In genomic region chr10:117049253-117049652, GRCm38 (mm10) we compare ENCODE assay signal across 31 mouse cellular contexts. TPM values are rescaled to one million over a fixed set of nuclear protein-coding genes. Genes with fewer than 3 reads are reported as not detected.
A peak's percentile ranks its signal among the peaks of the same experiment; 100 is the strongest.
DNase-seq lines count a peak whose midpoint lies in the region; ATAC-seq lines count a peak whose summit lies in the region.
"Had no signal": no experiment of that assay in that cellular context is flagged by ENCODE, and none has a peak within 500 bp of the region (broad histone marks: within the 10 kb centered on the region; RNA-seq: fewer than 3 reads in every experiment).

No protein-coding gene starts in this region.

- no peaks in the 10 kb centered on the region for H3K27me3 ChIP-seq in heart, embryonic 10.5 days (ENCODE audit: insufficient read depth, poor library complexity, severe bottlenecking)
- H3K27me3 ChIP-seq in heart, embryonic 13.5 days (replicated peaks), result 0 out of 2 replicates have a peak, but pooled peaks cover 3% of the 10 kb centered on the region
- H3K27me3 ChIP-seq in heart, embryonic 16.5 days (ENCODE audit: control insufficient read depth, insufficient read depth, low read length), result no peaks in the 10 kb centered on the region
- H3K27me3 ChIP-seq: forebrain, embryonic 12.5 days; forebrain, embryonic 15.5 days; hindbrain, embryonic 13.5 days; intestine, embryonic 15.5 days had no signal

- H3K4me1 ChIP-seq in heart, embryonic 10.5 days, result peaks cover 26% of the 10 kb centered on the region
- peaks cover 40% of the 10 kb centered on the region for H3K4me1 ChIP-seq in heart, embryonic 13.5 days
- peaks cover 14% of the 10 kb centered on the region for H3K4me1 ChIP-seq in heart, embryonic 16.5 days (ENCODE audit: control insufficient read depth, insufficient read depth, low read length)
- H3K4me1 ChIP-seq: forebrain, embryonic 15.5 days had no signal

- no peaks in the 10 kb centered on the region for H3K9me3 ChIP-seq in heart, embryonic 10.5 days
- H3K9me3 ChIP-seq in heart, embryonic 13.5 days, result no peaks in the 10 kb centered on the region
- no peaks in the 10 kb centered on the region for H3K9me3 ChIP-seq in heart, embryonic 16.5 days (replicated peaks; ENCODE audit: control insufficient read depth, low read length)
- H3K9me3 ChIP-seq: embryonic facial prominence, embryonic 12.5 days; forebrain, embryonic 12.5 days; forebrain, embryonic 15.5 days; hindbrain, embryonic 10.5 days; hindbrain, embryonic 13.5 days; intestine, embryonic 15.5 days; kidney, embryonic 15.5 days had no signal

- intact Hi-C loops in heart, postnatal 36 days (cut with DNase I), result no loop called here

- peak overlapping the region; percentile 68; the same call in 1 of the 2 replicates for H3K4me3 ChIP-seq in heart, embryonic 10.5 days
- peak overlapping the region; percentile 73 for H3K4me3 ChIP-seq in heart, embryonic 13.5 days
- peak overlapping the region; percentile 65 for H3K4me3 ChIP-seq in heart, embryonic 16.5 days (ENCODE audit: low read length)
- H3K4me3 ChIP-seq: embryonic facial prominence, embryonic 12.5 days; erythroblast, embryonic 14.5 days; forebrain, embryonic 12.5 days; forebrain, embryonic 15.5 days; hindbrain, embryonic 10.5 days; hindbrain, embryonic 13.5 days; intestine, embryonic 15.5 days; kidney, embryonic 15.5 days had no signal

- WGBS in heart, embryonic 10.5 days, result 74% methylated on average over 4 of the region's 4 CpGs
- 67% methylated on average over 4 of the region's 4 CpGs for WGBS in heart, embryonic 13.5 days
- 71% methylated on average over 4 of the region's 4 CpGs for WGBS in heart, embryonic 16.5 days

- H3K27ac ChIP-seq in heart, embryonic 10.5 days, result no peak overlapping the region
- peak overlapping the region; percentile 48 for H3K27ac ChIP-seq in heart, embryonic 13.5 days (replicated peaks)
- peak overlapping the region; percentile 41; the same call in 1 of the 2 replicates for H3K27ac ChIP-seq in heart, embryonic 16.5 days (ENCODE audit: low read length)
- H3K27ac ChIP-seq: embryonic facial prominence, embryonic 12.5 days; forebrain, embryonic 12.5 days; forebrain, embryonic 15.5 days; hindbrain, embryonic 10.5 days; hindbrain, embryonic 13.5 days; intestine, embryonic 15.5 days; kidney, embryonic 15.5 days had no signal

- peak overlapping the region; percentile 96 for H3K9ac ChIP-seq in heart, embryonic 13.5 days
- peak overlapping the region; percentile 82; the same call in 1 of the 2 replicates for H3K9ac ChIP-seq in heart, embryonic 16.5 days (ENCODE audit: low read length)
- H3K9ac ChIP-seq: embryonic facial prominence, embryonic 12.5 days; forebrain, embryonic 12.5 days; forebrain, embryonic 15.5 days; hindbrain, embryonic 13.5 days; intestine, embryonic 15.5 days; kidney, embryonic 15.5 days had no signal

- DNase-seq in heart, embryonic 10.5 days (ENCODE audit: low spot score), result no peak
- no peak for DNase-seq in heart, postnatal 4 days
- no peak for DNase-seq in heart, postnatal 36 days
- DNase-seq in heart, adult 8-10 months (ENCODE audit: low spot score), result no peak
- DNase-seq in frontal cortex, postnatal 10 days (ENCODE audit: low spot score in 2 of 2), result no peak
- DNase-seq: cerebellum, adult 18-20 months; cerebellum, adult 9-10 months; cerebellum, postnatal 14 days; gastrocnemius, postnatal 10 days; gastrocnemius, postnatal 36 days; kidney, adult 11 months; kidney, adult 8-10 months; kidney, postnatal 10 days had no signal

- no peak for ATAC-seq in heart, embryonic 13.5 days (ENCODE audit: extremely low read depth, insufficient number of reproducible peaks, low FRiP score, low TSS enrichment)
- no peak for ATAC-seq in heart, embryonic 16.5 days (replicated peaks; ENCODE audit: extremely low read depth, insufficient read depth, low FRiP score)
- ATAC-seq: activated CD4-positive, CD25-positive, alpha-beta regulatory T cell, adult 4 months; CD4-positive, CD25-positive, alpha-beta regulatory T cell, adult 4 months; forebrain, embryonic 15.5 days; hindbrain, embryonic 16.5 days; intestine, embryonic 15.5 days had no signal

- peak overlapping the region; percentile 66 for H3K4me2 ChIP-seq in heart, embryonic 13.5 days
- H3K4me2 ChIP-seq in heart, embryonic 16.5 days (ENCODE audit: low read depth, low read length), result peak overlapping the region; percentile 62
- H3K4me2 ChIP-seq: embryonic facial prominence, embryonic 12.5 days; forebrain, embryonic 12.5 days; forebrain, embryonic 15.5 days; hindbrain, embryonic 13.5 days; intestine, embryonic 15.5 days; kidney, embryonic 15.5 days had no signal

- H3K36me3 ChIP-seq in heart, embryonic 10.5 days, result peaks cover 63% of the 10 kb centered on the region
- H3K36me3 ChIP-seq in heart, embryonic 13.5 days, result peaks cover 66% of the 10 kb centered on the region
- peaks cover 32% of the 10 kb centered on the region for H3K36me3 ChIP-seq in heart, embryonic 16.5 days (ENCODE audit: control insufficient read depth, insufficient read depth)

RNA-seq across cellular contexts. Expression of gene Lrrc10, which starts 4.1 kb away (rescaled TPM):
- 26.7 and 49.9 TPM in 2 replicates for polyA plus RNA-seq in heart, embryonic 10.5 days (2016; fragmentation: Nextera tagmentation; extraction: Ambion mirVana)
- 100 to 1,000 TPM; 102 to 106 TPM for total RNA-seq in heart, postnatal 4 days (2021)
- 56.8 and 65.1 TPM in 2 replicates for polyA plus RNA-seq in heart, embryonic 13.5 days (2015; fragmentation: Nextera tagmentation; extraction: Ambion mirVana)
- total RNA-seq in heart, postnatal 36 days (2021), result 100 to 1,000 TPM; 168 to 289 TPM
- polyA plus RNA-seq in heart, embryonic 16.5 days (2015; fragmentation: Nextera tagmentation; extraction: Ambion mirVana), result 60.4 and 62.1 TPM in 2 replicates
- 100 to 1,000 TPM; 159 to 208 (median 180) TPM for total RNA-seq in heart, adult 8-10 months (2022)
- total RNA-seq: adrenal gland, adult 18-20 months; adrenal gland, postnatal 10 days; adrenal gland, postnatal 36 days; gastrocnemius, postnatal 10 days; granulocyte monocyte progenitor cell, adult 5-6 weeks had no signal
- polyA plus RNA-seq: activated CD4-positive, CD25-positive, alpha-beta regulatory T cell, adult 4 months; C2C12; CD4-positive, CD25-positive, alpha-beta regulatory T cell, adult 4 months; embryonic facial prominence, embryonic 12.5 days; erythroblast, embryonic 14.5 days; forebrain, embryonic 12.5 days; forebrain, embryonic 15.5 days; hindbrain, embryonic 10.5 days; hindbrain, embryonic 13.5 days; hindbrain, embryonic 16.5 days; intestine, embryonic 15.5 days; kidney, embryonic 15.5 days had no signal

RNA-seq across cellular contexts. Expression of gene Cct2, which starts 14.4 kb away (rescaled TPM):
- 220 and 292 TPM in 2 replicates for polyA plus RNA-seq in heart, embryonic 10.5 days (2016; fragmentation: Nextera tagmentation; extraction: Ambion mirVana)
- total RNA-seq in heart, postnatal 4 days (2021), result 100 to 1,000 TPM; 188 to 195 TPM
- 171 and 188 TPM in 2 replicates for polyA plus RNA-seq in heart, embryonic 13.5 days (2015; fragmentation: Nextera tagmentation; extraction: Ambion mirVana)
- total RNA-seq in heart, postnatal 36 days (2021), result 100 to 1,000 TPM; 132 to 137 TPM
- 167 and 185 TPM in 2 replicates for polyA plus RNA-seq in heart, embryonic 16.5 days (2015; fragmentation: Nextera tagmentation; extraction: Ambion mirVana)
- 100 to 1,000 TPM; 108 to 128 (median 121) TPM for total RNA-seq in heart, adult 8-10 months (2022)
